Mouse (Mus musculus) embryo, embryonic 11 days (tissue): ENCODE results near the gene Slc2a3.
A peak's percentile ranks its signal among the peaks of the same experiment; 100 is the strongest.
"Not testable (repeated sequence)": the region's sequence is repeated elsewhere in the genome, so short reads cannot be mapped to it uniquely, and the experiment has no call there.

Source experiments
- DNase-seq: peaks from one replicate; pipeline ENCODE4 v3.0.0-alpha.2; 2015

Gene Slc2a3

GRCm38 (mm10) chr6:122801801-122802514 lies 518 bp upstream of the Slc2a3 start:
- DNase-seq, result peak; percentile 70

- DNase-seq, result no peak
These were observed 670 bp downstream of the Slc2a3 start for GRCm38 (mm10) chr6:122800640-122801300.

- DNase-seq, result no peak
These were observed 6.0 kb downstream of the Slc2a3 start for GRCm38 (mm10) chr6:122795254-122795935.

- peak; percentile 74 for DNase-seq
These were observed 15.2 kb downstream of the Slc2a3 start for GRCm38 (mm10) chr6:122786275-122786674.

GRCm38 (mm10) chr6:122784866-122785265 lies 16.6 kb downstream of the Slc2a3 start:
- peak; percentile 37 for DNase-seq

GRCm38 (mm10) chr6:122782164-122782563 lies 19.3 kb downstream of the Slc2a3 start:
- DNase-seq, result no peak

GRCm38 (mm10) chr6:122781167-122781566 lies 20.3 kb downstream of the Slc2a3 start:
- no peak for DNase-seq

- no peak for DNase-seq
These were observed 21.5 kb downstream of the Slc2a3 start for GRCm38 (mm10) chr6:122779916-122780315.

GRCm38 (mm10) chr6:122776040-122776439 lies 25.4 kb downstream of the Slc2a3 start:
- no peak for DNase-seq

- no peak for DNase-seq
These were observed 27.1 kb downstream of the Slc2a3 start for GRCm38 (mm10) chr6:122774345-122774744.

GRCm38 (mm10) chr6:122772701-122773100 lies 28.7 kb downstream of the Slc2a3 start:
- DNase-seq, result no peak

GRCm38 (mm10) chr6:122770760-122771315 lies 30.6 kb downstream of the Slc2a3 start:
- no peak for DNase-seq

- DNase-seq, result no peak
These were observed 31.4 kb downstream of the Slc2a3 start for GRCm38 (mm10) chr6:122769771-122770759.

- no peak for DNase-seq
These were observed 33.2 kb downstream of the Slc2a3 start for GRCm38 (mm10) chr6:122768256-122768655.

- not testable (repeated sequence) for DNase-seq
These were observed 34.4 kb downstream of the Slc2a3 start for GRCm38 (mm10) chr6:122767012-122767411.

GRCm38 (mm10) chr6:122766145-122766968 lies 35.1 kb downstream of the Slc2a3 start:
- DNase-seq, result no peak

- no peak for DNase-seq
These were observed 36.0 kb downstream of the Slc2a3 start for GRCm38 (mm10) chr6:122765298-122765956.

- DNase-seq, result peak; percentile 82
These were observed 36.8 kb downstream of the Slc2a3 start for GRCm38 (mm10) chr6:122764446-122765297.

GRCm38 (mm10) chr6:122763844-122764445 lies 37.5 kb downstream of the Slc2a3 start:
- no peak for DNase-seq
